Mouse (Mus musculus) right cerebral cortex, postnatal 36 days (tissue): ENCODE measurements at regions not wholly inside any gene's neighbourhood (a gene's known extent, or its start where the extent isn't known, plus 50 kb on each side); places are given as distances from the start of the nearest gene placed in this dataset.
A peak's percentile ranks its signal among the peaks of the same experiment; 100 is the strongest.

Source experiments
- DNase-seq, 2 experiments: peaks; one replicate each; pipeline ENCODE4 v3.0.0; 2022; ENCODE audit warnings: low spot score in 2 of 2, mixed read lengths in 1 of 2

DNA sequence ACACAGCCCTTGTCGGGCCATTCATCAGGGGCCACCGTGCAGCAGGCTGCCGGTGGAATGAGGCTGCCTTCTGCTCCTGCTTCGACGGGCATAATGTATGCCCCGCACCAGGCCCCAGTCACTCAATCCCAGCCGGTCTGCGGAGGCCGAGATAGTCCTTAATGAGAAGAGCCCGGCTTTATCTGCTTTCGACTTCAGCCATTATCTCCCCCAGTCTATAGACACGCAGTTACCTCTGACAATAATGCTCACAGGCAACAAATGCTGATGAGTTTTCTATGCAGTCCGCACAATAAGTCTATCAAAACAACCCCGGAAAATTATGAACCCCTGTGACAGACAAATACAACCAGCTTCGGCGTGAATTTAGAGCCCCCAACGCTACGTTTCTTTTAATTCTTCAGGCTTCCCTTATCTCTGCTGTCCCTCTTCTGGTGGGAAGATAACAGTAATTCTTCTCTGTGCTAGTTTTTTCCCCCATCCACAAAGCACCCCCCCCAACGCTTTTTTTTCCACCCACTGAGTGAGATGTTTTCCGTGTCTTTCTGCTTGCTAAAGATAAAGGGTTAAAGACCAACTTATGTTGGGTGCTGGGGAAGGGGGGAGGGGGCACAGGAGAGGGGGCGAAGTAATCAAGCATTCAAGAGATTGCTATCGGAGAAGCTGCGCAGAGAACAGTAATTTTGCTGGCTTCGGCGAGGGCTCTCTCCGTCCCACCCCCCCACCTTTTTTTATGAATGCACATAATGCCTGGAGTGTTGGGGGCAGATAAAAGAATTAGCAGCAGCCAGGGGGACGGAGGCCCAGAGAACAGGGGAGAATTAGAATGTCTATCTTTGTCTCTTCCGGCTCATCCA lies 117.8 kb downstream of the Mrm1 start:
- no peak for DNase-seq

DNA sequence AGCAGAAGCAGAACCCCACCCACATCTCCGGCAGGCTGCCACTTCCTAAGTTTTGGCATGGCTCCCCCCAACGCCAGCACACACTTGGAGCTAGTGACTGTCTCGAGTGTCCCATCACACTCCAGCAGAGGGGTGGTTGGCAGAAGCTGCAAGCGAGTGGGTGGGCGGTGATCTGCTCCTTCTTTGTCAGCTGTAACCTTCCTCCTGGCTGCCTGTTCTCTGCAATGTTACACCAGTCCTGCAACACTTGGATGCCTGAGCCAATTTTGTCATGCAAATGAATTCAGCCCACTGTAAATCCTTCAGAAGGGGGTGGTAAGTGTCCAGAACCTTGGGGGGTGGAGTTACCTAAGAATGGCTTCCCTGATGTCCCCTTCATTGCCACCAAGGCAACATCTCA lies 121.8 kb downstream of the Mrm1 start:
- DNase-seq, result peak; percentile 85 to 90

DNA sequence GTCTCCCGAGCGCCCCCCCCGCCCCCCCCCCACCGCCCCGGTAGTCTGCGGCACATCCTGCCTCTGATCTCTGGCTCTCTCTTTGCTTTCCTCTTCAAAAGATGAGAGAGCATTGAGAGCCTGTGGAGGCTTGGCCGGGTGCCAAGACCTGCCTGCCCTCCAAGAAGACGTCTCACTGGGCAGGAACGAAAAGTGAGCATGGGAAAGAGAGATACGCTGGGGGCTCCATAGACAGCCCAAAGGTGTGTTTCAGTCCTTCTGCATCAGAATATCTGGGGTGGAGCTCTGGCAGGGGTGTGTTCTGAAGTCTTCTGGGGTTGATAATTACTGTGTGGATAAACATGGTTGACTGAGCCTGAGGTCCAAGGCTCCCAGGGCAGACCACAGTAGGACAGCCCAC lies 126.7 kb downstream of the Mrm1 start:
- no peak for DNase-seq

DNA sequence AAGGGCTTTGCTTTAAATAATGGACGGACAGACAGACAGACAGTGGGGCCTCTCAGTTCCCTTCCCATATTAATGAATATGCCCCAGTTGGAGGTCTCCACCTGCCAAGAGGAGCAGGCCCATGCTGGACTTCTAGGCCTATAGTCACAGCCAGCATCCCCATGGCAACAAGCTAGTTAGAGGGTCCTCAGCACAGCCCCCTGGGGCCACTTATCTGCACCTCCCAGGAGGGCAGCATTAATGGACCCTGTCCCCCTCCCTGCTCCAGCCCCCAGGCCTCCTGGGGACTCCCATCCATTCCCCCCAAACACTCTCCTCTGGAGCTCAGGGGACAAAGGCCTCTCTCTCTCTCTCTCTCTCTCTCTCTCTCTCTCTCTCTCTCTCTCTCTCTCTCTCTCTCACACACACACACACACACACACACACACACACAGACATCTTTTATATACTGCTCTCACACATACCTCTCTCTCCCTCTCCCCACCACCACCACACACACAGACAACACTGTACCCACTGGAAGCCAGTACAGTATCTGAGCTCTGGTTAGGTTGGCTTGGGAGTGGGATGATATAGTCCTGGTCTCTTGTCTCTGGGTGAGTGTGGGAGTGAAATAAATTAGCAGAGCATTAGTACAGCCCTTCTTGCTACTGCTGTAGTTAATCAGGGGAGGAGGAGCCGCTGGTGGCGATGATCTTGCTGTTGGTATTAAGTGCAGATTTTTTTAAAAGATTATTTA lies 127.7 kb downstream of the Mrm1 start:
- DNase-seq, result no peak

DNA sequence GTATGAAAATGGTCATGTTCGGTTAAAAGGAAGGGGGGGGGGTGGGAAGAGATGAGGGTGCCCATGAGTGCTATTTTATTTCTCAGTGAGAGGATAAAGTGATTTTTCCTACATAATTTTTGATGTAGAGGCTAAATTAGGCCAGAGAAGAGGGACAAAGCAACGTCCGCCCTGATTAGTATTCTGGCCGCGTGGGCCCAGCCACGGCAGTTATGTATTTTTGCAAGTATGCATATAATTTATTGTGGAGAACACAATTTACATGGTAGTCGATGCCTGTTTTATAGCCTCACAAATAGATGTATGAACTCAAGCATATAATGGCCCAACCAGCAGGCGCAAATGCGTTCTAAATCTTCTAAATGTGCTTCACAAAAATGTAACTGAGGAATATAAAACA lies 132.8 kb downstream of the Mrm1 start:
- no peak for DNase-seq

DNA sequence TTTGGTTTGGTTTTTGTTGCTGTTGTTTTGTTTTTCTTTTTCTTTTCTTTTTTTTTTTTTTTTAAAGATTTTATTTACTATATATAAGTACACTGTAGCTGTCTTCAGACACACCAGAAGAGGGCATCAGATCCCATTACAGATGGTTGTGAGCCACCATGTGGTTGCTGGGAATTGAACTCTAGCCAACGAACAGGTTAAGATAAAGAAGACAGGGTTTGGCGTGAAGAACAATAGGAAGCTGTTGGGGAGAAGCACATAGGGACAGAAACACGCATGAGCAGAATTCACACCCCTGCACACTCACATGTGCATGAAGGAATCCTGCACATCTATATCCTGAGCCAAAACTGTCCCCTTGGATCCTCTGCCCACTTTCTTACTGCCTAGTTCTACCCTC lies 135.0 kb downstream of the Mrm1 start:
- no peak for DNase-seq

DNA sequence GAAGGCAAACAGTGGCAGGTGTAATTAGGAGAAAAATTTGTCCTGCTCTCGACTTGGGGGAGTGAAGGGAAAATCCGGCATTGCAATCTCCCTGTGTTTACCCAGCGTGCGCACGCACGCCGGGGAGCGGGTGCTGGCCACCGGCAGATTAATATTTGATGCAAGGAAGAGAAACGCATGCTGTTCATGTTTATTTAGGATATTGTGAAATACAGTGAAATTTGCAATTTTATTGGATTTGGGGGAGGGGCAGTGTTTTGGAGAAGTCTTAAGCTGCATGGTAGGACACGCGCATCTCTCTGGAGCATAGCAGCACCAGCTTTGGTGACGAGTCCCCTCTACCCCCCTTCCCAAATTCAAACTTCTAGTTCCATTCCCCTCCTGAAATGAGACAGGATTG lies 136.4 kb downstream of the Mrm1 start:
- DNase-seq, result no peak

DNA sequence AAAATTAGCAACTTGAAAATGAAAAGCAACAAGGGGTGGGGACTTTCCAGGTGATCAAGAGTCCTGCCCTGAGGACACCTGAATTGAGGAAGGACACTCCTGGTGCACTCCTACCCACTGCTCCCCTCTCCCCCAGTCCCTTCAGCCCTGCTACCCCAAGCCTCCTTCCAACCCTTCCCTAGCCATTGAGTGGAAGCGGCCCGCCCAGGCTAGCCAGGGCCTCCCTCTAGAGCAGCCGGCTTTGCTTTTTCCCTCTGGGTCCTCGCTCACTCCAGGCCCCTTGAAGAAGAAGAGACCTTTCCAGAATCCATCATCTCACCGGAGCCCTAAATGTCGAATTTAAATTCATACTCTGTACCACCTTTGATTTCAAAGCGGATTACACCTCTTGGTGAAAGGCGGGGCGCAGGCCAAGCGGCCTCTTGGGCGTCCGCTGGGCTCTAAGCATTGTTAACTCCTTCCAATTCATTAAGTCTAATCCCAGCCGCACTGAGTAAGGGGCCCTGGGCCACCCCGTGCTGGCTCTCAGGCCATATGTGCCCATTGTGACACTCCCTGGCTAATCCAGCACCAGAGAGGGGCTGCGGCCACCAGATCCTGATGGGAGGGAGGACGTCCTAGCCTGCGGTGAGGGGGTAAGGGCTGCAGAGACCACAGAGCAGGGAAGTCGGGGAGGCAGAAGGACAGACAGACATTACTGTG lies 142.8 kb downstream of the Mrm1 start:
- DNase-seq, result no peak

DNA sequence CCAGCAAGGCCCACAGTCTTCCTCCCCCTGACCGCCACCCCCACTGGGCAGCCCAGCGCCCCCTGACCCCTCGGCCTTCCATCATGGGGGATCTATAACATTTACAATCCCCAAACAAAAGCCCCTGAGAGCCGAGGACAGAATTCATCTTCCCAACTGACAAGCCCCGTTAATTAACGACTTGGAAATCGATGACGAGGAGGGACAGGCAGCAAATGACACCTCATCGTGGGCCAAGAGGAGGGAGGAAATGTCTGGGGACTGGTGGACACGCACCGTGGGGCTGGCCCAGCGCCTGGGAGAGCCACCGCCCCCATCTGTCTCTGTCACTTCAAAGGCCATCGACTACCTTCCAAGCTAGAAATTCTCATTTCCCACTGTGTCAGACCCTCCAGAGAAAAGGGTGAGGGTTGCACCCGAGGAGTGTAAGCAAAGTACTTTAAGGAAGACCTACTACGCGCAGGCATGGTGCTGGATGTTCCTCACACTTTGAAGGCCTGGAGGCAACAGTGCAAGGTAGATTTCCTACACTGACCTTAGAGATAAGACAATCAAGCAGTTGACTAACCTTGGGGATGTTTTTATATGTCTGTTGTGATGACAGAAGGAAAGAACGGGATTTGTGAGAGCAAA lies 146.4 kb downstream of the Mrm1 start:
- no peak for DNase-seq

DNA sequence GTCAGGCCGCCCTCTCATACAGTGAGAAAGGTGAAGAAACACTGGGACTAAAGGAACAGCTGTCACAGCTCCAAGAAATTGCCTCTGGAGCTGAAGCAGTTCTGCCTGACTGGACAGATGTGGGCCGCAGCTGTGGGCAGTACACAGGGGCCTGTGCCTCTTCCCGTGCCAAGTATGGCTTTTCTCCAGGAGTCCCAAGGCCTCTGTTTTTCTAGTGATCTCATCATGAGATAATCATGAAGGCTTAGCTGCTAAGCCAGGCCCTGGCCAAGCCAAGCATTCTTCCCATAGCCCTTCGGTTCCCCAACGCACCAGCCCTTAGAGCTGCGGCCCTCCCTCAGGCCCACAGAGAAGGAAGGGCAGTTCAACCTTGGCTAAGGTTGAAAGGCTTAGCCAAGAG lies 146.2 kb upstream of the Lhx1 start:
- no peak for DNase-seq

DNA sequence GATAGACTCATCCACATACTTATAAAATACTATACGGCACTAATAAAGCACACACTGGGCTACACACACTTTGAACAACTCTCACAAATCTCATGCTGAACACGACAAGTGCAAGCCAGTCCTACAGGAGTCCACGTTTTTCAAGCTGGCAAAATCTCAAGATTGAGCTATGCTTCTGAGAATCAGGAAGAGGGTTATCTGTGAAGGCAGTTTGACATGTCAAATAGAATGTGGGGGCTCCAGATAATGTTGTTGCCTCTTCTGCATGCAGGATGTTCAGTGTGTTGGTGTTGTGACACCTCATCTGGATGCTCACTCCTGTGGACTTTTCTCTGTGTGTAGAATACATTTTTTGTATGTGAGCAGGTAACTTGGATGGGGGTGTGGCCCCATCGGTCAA lies 142.4 kb upstream of the Lhx1 start:
- DNase-seq, result no peak

DNA sequence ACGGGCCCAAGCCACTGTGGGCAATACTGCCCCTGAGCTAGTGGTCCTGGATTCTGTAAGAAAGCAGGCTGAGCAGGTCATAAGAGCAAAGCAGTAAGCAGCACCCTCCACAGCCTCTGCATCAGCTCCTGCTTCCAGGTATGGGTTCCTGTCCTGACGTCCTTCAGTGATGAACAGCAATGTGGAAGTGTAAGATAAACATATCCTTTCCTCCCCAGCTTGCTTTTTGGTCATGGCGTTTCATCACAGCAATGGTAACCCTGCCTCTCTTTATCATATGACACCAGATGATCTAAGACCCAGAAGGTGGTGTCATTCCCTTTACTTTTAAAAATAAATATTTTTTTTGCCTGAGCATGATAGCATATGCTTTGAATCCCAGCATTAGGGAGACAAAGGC lies 138.9 kb upstream of the Lhx1 start:
- no peak for DNase-seq

DNA sequence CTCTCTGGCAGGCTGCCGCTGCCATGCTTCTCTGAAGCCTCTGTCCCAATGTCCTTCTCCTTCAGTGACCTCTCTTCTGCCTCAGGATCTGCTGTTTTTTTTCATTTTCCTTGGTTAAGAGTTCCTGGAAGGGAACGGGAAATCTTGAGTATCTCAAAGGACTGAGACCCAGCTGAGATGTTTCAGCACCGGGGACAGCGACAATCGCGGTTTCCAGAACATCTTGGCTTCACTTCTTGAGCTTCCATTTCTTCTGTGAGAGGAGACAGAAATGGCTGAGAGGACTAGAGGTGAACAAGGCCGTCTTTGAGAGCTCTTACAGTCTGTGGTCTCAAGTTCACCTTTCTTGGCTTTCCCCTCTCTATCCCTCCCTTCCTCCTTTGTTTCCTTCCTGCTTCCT lies 136.6 kb upstream of the Lhx1 start:
- no peak for DNase-seq

DNA sequence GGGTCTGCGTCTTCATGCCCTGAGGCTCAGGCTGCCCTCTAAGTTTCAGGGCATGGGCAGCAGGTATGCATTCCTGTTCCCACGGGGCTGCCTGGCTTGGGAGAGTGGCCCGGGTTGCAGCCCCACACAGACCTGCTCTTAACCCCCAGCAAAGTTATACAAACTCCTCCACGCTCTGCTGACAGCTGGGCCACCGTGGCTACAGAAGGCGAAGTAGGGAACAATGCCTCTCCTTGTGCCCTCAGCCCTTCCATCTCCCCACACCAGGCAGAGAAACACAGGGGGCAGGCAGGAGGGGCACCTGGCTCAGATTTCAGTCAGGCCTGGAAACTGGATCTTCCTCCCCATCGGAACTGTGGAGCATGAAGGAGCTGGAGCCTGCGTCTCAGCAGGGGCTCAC lies 135.5 kb upstream of the Lhx1 start:
- no peak for DNase-seq

DNA sequence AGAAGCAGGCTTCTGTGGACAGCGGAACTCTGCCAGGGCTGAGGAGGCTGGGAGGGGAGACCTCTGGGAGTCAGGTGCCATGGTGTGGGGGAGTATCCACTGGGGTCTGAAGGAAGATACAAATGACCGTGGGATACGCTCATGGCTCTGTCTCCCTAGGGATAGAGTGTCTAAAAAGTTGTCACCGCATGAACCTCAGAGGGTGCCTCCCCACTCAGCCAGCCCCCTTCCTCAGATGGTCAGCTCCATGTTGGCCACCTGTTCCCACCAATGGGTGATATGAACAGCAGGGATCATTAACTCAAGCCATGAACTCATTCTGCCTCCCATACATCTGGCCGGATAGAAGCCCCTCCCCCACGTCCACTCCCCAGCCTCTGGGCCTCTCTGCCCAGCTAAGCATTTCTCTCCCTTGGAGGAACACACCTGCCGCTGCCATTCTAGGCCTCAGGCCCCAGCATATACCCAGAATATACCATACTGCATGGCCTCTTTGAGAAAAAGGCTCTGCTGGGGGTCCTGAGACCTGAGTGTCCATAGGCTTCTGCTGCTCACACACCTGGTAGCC lies 134.1 kb upstream of the Lhx1 start:
- DNase-seq, result no peak

DNA sequence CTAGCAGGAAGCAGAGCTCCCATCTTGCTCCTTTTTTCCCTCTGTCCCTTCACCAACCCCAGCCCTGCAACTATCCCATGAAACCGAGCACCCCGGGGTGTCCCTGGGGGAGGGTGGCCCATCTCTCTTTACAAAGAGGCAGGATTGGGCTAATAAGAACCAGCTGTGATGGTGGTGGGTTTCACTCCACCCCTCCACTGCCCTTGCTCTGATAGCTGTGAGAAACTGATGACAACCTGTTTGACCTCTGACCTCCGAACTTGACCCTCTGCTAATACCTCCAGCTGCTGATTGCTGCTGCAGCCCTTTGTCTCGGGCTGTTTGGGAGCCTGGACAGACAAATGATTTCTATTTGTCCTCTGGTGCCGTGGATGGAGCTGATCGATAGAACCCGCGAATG lies 128.1 kb upstream of the Lhx1 start:
- no peak for DNase-seq

DNA sequence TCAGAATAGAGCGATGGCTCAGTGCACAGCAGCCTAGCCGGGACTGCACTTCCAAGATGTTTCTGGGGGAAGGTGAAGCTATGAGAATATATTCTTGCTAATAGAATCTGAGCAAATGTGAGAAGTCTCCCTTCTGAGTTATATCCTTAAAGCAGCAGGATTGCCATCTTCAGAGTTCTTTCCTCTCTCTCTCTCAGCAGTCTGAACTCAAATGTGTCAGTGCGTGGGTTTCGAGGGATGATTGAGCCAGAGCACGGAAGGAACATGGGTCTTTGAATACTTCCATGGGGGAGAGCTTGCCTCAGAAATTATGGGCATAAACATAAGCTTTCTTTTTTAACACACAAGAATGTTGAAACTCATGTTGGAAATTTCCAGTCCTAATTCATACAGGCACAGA lies 123.6 kb upstream of the Lhx1 start:
- no peak for DNase-seq

DNA sequence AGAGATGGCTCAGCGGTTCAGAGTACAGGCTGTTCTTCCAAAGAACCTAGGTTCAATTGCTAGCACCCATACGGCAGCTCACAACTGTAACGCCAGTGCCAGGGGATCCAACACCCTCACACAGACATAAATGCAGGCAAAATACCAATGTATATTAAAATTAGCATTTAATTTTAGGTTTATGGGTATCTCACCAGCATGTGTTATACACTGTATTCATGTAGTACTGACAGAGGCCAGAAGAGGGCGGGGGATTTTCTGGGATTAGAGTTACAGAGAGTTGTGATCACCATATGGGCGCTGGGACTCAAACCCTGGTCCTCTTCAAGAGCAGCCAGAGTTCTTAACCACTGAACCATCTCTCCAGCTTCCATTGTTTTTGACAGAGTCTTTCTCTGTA lies 121.8 kb upstream of the Lhx1 start:
- no peak for DNase-seq

DNA sequence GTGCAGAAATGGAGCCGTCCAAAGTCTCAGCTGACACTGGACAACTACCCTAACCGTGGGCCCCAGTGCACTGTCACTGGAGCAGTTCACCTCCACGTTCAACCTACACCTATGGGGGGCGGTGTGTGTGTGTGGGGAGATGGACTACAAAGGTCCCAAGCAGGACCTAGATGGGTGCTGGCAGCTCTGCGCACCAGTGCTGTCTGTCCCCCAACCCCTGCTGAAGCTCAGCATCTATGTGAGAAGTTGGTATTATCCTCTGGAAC lies 117.7 kb upstream of the Lhx1 start:
- DNase-seq, result no peak

DNA sequence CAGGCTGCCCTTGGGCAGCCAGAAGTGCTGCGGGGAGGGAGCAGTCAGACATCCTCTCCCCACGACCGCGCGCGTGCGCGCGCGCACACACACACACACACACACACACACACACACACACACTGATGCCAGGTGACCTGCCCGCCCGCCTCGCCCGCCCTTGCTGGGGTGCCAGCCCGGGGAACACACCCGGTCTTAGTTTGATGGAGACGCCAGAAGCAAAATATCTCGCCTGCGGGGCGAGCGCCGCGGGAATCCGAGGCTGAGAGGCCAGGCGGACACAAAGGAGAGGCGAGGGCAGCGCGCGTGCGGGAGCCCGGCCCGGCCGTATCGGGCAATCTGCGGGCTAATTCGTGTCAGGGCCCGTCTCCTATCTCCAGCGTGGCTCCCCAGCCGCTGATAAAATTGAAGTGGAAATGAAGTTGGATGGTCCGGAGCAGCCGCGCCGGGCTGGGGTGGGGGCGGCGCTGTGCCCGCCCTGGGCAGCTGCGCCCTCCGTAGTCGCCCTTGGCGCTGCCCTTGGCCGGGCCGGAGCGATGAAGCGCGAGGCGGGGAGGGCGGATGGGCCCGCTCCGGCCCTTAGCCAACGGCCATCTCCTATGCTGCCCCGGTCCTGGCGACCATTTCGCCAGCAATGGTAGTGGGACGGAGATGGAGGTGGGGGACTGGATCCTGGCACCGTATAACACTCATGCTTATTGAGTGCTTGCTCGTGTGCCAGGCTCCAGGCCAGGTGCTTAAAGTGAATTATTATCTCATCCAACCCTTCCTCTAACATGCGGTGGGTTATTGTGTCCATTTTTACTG lies 117.2 kb upstream of the Lhx1 start:
- DNase-seq, result peak in 1 of 2 experiments; percentile 9

DNA sequence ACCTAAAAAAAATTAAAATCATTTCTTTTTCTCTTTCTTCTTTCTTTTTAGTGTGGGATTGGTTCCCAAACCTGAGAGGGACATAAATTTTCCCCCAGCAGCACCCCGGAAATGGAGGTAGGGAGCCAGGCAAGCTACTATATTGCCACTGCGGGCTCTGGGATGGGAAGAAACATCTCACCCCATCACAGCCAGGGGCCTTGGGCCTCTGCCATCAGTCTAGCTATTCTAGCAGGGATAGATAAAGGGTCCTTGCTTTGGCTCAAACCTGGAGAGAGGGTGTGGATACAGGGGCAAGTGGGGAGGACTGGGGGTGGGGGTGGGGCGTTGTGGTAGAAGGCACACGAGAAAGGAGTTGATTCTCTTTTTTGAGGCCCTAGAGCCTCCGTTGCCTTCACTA lies 116.3 kb upstream of the Lhx1 start:
- no peak for DNase-seq
